Comparison of ENCODE assay signal across 8 mouse cellular contexts in the genomic region with DNA sequence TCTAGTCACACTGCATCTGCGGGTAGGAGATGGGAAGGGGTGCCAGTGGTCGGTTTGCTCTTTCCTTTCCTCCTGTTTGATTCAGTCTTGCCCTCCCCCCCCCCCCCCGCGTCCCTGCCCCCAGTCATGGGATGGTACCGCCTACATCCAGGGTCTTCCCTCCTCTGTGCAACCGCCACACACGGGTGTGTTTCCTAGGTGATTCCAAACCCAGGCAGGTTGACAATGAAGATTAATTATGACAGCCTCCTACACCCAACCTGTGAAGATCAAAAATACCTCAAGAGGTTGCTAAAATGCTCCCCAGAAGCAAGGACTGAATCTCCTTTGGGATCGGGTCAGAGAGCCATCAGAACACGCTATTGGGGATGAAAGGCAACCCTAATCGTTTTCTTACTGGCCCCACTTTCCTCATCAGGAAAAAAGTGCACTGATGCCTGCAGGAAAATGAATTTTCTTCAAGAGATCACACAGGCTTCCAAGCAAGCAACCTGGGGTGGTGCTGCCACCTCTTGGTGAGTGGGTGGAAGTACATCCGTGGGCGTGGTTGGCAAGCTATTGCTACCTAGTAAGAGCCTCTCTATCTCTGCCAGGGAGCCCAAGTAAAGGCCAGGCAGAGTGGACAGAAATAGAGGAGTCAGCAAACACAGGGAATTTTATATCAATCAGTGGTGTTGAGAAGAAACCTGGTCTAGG. TPM values are rescaled to one million over a fixed set of nuclear protein-coding genes. Genes with fewer than 3 reads are reported as not detected.
DNase-seq lines count a peak whose midpoint lies in the region; ATAC-seq lines count a peak whose summit lies in the region.

No protein-coding gene starts in this region.

- peak; percentile 91 for DNase-seq in 416B (ENCODE audit: low read depth)
- peak; percentile 60 to 72 for DNase-seq in adrenal gland, postnatal 4 days (ENCODE audit: low spot score in 2 of 2)
- peak; percentile 89 for DNase-seq in embryonic facial prominence, embryonic 14.5 days (ENCODE audit: low spot score)
- peak; percentile 56 to 83 for DNase-seq in heart, adult 9 months (ENCODE audit: low spot score in 2 of 2)
- peak; percentile 34 to 65 for DNase-seq in monocyte, adult 2 months (ENCODE audit: low read depth in 1 of 2, low spot score in 2 of 2)
- DNase-seq in spleen, postnatal 36 days (ENCODE audit: low spot score in 2 of 2): peak; percentile 75

- H3K27me3 ChIP-seq in embryonic facial prominence, embryonic 14.5 days (replicated peaks; ENCODE audit: control insufficient read depth, insufficient read depth, low read length): no peaks in the 10 kb centered on the region
- no peaks in the 10 kb centered on the region for H3K27me3 ChIP-seq in kidney, embryonic 14.5 days (ENCODE audit: control insufficient read depth, insufficient read depth, low read length)
- H3K27me3 ChIP-seq in limb, embryonic 15.5 days: no peaks in the 10 kb centered on the region

- no peaks in the 10 kb centered on the region for H3K36me3 ChIP-seq in embryonic facial prominence, embryonic 14.5 days (ENCODE audit: control insufficient read depth, insufficient read depth, low read length)
- no peaks in the 10 kb centered on the region for H3K36me3 ChIP-seq in kidney, embryonic 14.5 days (ENCODE audit: control insufficient read depth, insufficient read depth, low read length)
- no peaks in the 10 kb centered on the region for H3K36me3 ChIP-seq in limb, embryonic 15.5 days

- H3K4me2 ChIP-seq in embryonic facial prominence, embryonic 14.5 days (ENCODE audit: low read depth, low read length): peak overlapping the region; percentile 51
- peak overlapping the region; percentile 37 for H3K4me2 ChIP-seq in kidney, embryonic 14.5 days (replicated peaks; ENCODE audit: low read depth, low read length)
- H3K4me2 ChIP-seq in limb, embryonic 15.5 days: peak overlapping the region; percentile 53

- H3K27ac ChIP-seq in embryonic facial prominence, embryonic 14.5 days (replicated peaks; ENCODE audit: low read depth, low read length): no peak overlapping the region; the same call in 1 of the 2 replicates
- no peak overlapping the region; the same call in 1 of the 2 replicates for H3K27ac ChIP-seq in kidney, embryonic 14.5 days (ENCODE audit: low read depth, low read length)
- peak overlapping the region; percentile 72 for H3K27ac ChIP-seq in limb, embryonic 15.5 days

- 22% methylated on average over 11 of the region's 12 CpGs for whole genome bisulfite sequencing in embryonic facial prominence, embryonic 14.5 days
- WGBS in kidney, embryonic 14.5 days: 12% methylated on average over 11 of the region's 12 CpGs
- WGBS in limb, embryonic 15.5 days: 18% methylated on average over 12 of the region's 12 CpGs

- H3K4me1 ChIP-seq in embryonic facial prominence, embryonic 14.5 days (ENCODE audit: control insufficient read depth, insufficient read depth, low read length): 0 out of 2 replicates have a peak, but pooled peaks cover 3% of the 10 kb centered on the region
- 0 out of 2 replicates have a peak, but pooled peaks cover under 1% of the 10 kb centered on the region for H3K4me1 ChIP-seq in kidney, embryonic 14.5 days (ENCODE audit: control insufficient read depth, insufficient read depth, low read length)
- H3K4me1 ChIP-seq in limb, embryonic 15.5 days: peaks cover 10% of the 10 kb centered on the region; the same call in 1 of the 2 replicates

- H3K4me3 ChIP-seq in embryonic facial prominence, embryonic 14.5 days (ENCODE audit: low read depth, low read length): peak overlapping the region; percentile 33
- H3K4me3 ChIP-seq in kidney, embryonic 14.5 days (ENCODE audit: low read length): peak overlapping the region; percentile 26
- peak overlapping the region; percentile 35 for H3K4me3 ChIP-seq in limb, embryonic 15.5 days

- peak; percentile 63; the same call in 1 of the 2 replicates for ATAC-seq in embryonic facial prominence, embryonic 14.5 days (ENCODE audit: low read depth)
- peak; percentile 61; the same call in 1 of the 2 replicates for ATAC-seq in kidney, embryonic 14.5 days (ENCODE audit: low FRiP score, low TSS enrichment)
- no peak; the same call in 1 of the 2 replicates for ATAC-seq in limb, embryonic 15.5 days (ENCODE audit: insufficient number of reproducible peaks, low FRiP score, low TSS enrichment, low read depth)

- no peaks in the 10 kb centered on the region for H3K9me3 ChIP-seq in embryonic facial prominence, embryonic 14.5 days (ENCODE audit: control insufficient read depth, low read length)
- H3K9me3 ChIP-seq in kidney, embryonic 14.5 days (ENCODE audit: control insufficient read depth, low read length): no peaks in the 10 kb centered on the region
- no peaks in the 10 kb centered on the region for H3K9me3 ChIP-seq in limb, embryonic 15.5 days

- peak overlapping the region; percentile 14; the same call in 1 of the 2 replicates for H3K9ac ChIP-seq in embryonic facial prominence, embryonic 14.5 days (ENCODE audit: low read depth, low read length)
- 0 out of 2 replicates have a peak overlapping the region, but pooled peaks have one; percentile 9 for H3K9ac ChIP-seq in kidney, embryonic 14.5 days (ENCODE audit: low read depth, low read length)
- no peak overlapping the region for H3K9ac ChIP-seq in limb, embryonic 15.5 days

RNA-seq across cellular contexts. Expression of a gene that starts 14.6 kb away (rescaled TPM):
- total RNA-seq in adrenal gland, postnatal 4 days (2021): 100 to 1,000 TPM; 323 to 340 TPM
- polyA plus RNA-seq in embryonic facial prominence, embryonic 14.5 days (2014; fragmentation: Nextera tagmentation; extraction: Ambion mirVana): 239 and 240 TPM in 2 replicates
- 265 and 284 TPM in 2 replicates for polyA plus RNA-seq in kidney, embryonic 14.5 days (2014; fragmentation: Nextera tagmentation; extraction: Ambion mirVana)
- 280 and 287 TPM in 2 replicates for polyA plus RNA-seq in limb, embryonic 15.5 days (2015; fragmentation: Nextera tagmentation; extraction: Ambion mirVana)

RNA-seq across cellular contexts. Expression of a gene that starts 50.1 kb away (rescaled TPM):
- total RNA-seq in adrenal gland, postnatal 4 days (2021): 100 to 1,000 TPM; 181 to 192 TPM
- polyA plus RNA-seq in embryonic facial prominence, embryonic 14.5 days (2014; fragmentation: Nextera tagmentation; extraction: Ambion mirVana): 199 and 218 TPM in 2 replicates
- polyA plus RNA-seq in kidney, embryonic 14.5 days (2014; fragmentation: Nextera tagmentation; extraction: Ambion mirVana): 139 and 234 TPM in 2 replicates
- polyA plus RNA-seq in limb, embryonic 15.5 days (2015; fragmentation: Nextera tagmentation; extraction: Ambion mirVana): 197 and 206 TPM in 2 replicates
